Mouse (Mus musculus): ENCODE results near the gene Fam166a. TPM values are rescaled to one million over a fixed set of nuclear protein-coding genes. Genes with fewer than 3 reads are reported as not detected.

Fam166a gene
- total RNA-seq, 2 experiments from 2014 or later: 0.59 TPM; not detected in 1

DNA sequence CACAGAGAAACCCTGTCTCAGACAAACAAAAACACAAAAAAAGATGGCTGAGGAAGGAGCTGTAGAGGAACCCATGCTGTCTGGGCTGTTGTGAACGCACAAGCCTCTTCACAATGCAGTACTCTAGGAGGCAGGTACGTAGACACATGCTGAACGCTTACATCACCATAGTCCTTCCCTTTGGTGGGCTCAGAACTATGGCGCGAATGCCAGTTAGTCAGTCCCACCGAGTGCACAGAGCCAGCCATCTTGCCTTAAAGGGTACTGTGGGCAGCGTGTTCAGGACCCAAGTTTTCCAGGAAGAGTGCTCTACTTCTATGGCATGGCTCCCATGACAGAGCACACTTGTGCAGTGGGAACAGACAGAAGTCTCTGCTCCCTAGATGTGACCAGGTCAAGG, 34.0 kb upstream of the Fam166a start:
- DNase-seq (ENCODE audit: extremely low spot score in 1 of 2, low spot score in 1 of 2): no peak

DNA sequence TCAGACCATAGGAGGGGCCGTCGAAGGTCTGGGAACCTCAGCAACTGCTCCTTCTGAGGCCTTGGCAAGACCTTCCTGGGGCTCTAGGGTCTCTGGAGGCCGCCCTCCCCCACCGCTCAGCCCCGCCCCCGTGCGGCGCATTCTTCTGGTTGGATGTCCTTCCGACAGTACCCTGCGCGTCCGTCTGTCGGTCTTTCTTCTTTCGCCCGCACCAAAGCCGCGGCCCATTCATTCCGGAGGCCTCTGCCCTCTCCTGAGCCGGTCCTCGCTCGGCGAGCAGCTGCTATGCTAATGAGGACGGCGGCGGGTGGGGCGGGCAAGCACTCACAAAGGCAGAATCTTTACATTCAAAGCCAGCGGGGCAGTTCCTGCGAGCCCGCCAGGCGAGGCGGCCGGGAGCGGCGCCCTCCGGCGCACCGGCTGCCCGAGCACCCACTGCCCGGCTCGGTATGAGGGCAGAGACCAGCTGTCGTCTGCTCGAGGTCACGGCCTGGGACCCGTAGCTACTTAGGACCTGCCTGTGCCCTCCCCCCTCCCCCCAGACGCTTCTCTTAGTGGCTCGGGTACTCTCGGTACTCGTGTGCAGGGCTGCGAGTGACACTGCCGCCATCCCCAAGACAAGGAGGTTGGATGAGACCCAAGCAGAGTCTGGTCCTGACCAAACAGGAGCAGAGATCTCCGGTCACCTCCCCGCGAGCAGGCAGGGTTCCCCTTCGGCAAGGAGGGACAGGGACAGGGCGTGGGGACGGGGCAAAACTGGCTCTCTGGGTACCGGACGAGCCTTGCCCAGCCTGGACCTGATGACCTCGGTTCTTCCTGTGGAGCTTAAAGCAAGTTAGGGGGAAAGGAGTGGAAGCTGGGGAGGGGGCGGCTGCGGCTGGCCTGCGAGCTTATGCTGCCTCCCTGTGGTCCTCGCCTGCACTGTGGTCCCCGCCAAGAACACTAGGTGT, 32.6 kb upstream of the Fam166a start:
- no peak for DNase-seq (ENCODE audit: extremely low spot score in 1 of 2, low spot score in 1 of 2)

DNA sequence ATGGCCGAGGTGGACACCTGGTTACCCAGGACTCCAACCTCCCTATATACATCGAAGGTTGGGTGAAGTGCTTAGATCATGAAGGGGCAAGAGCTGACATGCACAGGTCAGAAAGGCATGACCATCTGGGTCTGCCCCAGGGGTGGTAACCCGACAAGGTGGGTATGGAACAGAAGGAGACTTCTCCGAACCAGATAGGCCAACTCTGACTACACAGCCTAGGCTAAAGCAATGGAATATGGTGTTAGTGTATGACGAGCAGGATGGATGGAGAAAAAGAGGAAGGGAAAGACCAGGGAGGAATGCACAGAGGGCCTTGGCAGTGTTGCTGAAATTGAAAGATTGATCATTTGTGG, 32.0 kb upstream of the Fam166a start:
- DNase-seq (ENCODE audit: extremely low spot score in 1 of 2, low spot score in 1 of 2): no peak

DNA sequence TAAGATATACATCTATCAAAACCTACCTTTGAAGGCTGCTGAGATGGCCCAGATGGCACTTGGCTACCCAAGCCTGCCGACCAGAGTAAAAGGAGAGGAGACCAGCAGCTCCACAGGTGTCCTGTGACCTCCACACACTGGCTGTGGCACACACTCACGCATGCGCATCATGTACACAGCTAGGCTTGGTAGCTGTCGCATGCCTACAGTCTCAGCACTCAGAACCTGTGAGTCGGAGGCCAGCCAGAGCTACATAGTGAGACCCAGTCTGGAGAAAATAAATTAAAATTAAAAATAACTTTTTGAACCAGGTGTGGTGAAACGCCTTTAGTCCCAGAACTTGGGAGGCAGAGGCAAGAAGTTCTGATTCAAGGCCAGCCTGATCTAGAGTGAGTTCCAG, 30.7 kb upstream of the Fam166a start:
- DNase-seq (ENCODE audit: extremely low spot score in 1 of 2, low spot score in 1 of 2): no peak

DNA sequence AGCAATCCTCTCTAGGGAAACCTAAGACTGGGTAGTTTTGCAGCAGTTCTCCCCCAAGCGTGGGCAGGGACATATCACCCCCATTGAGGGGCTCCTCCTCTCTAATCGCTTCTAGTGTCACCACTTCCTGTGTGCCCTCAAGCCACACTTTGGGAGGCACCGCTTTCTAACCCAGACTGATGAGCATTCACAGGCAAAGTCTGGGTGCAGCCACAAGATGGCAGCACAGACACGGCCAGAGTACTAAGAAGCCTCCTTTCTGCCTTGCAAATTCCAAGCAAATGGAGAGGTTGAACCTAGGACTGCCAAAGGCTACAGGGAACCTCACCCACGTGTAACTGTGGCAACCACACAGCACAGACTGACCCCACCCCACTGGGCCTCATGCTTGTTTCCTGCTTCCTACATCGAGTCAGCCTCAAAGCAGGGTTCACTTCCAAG, 25.2 kb upstream of the Fam166a start:
- peak; percentile 56 to 82 for DNase-seq (ENCODE audit: extremely low spot score in 1 of 2, low spot score in 1 of 2)

DNA sequence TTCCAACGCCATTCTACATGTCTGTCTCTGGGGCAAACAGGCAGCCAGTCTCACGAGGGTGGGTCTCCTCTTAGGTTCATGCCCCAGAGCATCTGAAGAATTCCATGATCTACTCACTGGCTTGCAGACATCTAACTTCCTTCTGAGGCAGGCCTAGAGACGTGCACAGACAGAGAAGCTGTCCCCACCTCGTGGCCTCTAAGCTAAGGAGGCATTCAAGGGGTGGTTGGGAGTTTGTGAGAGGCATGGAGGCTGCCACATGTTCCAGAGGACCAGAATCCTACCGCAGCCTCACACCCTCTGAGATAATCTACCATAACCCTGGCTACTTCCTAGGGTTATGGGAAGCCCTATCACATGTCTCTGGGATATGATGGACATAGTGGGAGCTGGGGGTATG, 24.5 kb upstream of the Fam166a start:
- no peak for DNase-seq (ENCODE audit: extremely low spot score in 1 of 2, low spot score in 1 of 2)

DNA sequence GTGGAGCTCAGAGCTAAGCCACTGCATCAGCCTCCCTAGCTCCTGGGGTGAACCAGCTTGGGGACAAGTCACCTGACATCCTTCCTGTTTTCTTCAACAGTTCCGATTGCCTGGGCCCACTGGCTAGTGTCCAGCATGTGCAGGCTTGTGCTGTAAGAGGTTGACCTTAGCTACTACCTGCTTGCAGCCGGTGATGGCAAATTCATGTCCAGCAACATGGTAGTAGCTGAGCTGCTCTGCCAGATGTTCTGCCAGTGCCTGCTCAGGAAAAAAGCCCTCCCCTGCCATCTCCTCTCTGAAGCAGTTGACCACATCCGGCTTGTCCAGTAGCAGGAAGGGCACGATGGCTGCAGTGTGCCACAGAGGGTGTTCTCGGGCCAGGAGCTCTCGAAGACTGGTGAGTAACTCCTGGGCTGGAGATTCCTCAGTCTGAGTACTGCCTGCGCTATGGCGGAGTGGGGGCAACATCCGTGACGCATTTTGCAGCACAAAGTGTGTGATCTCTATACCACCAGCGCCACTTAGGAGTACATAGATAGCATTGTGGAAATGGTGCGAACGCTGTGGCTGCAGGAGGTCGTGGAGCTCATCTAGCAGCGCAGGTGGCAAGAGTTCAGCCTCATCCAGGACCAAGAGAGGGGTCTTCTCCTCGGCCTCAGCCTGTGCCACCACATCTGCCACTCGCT, 23.9 kb upstream of the Fam166a start:
- DNase-seq (ENCODE audit: extremely low spot score in 1 of 2, low spot score in 1 of 2): no peak

DNA sequence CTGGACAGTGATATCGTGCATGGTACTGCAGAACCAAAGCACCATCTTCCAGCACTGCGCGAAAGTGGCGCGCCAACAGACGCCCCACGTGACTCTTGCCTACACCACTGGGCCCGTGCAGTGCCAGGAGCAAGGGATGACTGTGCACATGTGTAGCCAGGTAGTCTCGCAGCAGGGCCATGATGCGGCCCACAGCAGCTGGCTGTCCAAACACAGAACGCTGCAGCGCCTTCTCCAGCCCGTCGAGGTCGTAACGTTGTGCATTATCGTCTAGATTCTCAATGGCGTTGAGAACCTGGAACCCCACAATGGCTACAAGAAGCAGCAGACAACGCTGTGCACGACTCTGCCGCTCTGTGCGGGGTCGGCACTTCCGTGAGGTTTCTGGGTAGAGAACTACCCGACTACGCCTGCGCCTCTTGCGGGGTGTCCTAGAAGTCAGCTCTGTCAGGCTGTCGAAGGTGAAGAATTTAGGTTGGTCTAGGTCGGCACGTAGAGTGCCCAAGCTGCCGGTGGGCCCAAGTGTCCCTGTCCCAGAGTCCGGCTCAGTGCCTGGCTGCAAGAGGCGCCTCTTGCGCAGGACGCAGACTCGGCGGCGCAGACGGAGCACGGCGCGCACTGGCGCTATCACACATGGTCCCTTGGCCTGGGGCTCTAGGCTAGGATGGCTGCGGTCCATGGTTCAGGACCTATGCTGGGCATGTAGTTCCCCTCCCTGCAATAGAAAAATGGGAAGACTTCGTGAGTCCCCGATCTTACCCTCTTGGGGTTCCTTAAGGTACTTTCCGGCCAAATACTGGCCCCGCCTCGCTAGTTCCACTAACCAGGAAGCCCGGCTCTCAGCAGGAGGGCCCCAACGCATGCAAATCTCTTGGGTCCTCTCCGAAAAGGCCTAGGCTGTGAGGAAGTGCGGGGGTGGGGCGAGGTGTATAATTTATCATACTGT, 23.1 kb upstream of the Fam166a start:
- no peak for DNase-seq (ENCODE audit: extremely low spot score in 1 of 2, low spot score in 1 of 2)

DNA sequence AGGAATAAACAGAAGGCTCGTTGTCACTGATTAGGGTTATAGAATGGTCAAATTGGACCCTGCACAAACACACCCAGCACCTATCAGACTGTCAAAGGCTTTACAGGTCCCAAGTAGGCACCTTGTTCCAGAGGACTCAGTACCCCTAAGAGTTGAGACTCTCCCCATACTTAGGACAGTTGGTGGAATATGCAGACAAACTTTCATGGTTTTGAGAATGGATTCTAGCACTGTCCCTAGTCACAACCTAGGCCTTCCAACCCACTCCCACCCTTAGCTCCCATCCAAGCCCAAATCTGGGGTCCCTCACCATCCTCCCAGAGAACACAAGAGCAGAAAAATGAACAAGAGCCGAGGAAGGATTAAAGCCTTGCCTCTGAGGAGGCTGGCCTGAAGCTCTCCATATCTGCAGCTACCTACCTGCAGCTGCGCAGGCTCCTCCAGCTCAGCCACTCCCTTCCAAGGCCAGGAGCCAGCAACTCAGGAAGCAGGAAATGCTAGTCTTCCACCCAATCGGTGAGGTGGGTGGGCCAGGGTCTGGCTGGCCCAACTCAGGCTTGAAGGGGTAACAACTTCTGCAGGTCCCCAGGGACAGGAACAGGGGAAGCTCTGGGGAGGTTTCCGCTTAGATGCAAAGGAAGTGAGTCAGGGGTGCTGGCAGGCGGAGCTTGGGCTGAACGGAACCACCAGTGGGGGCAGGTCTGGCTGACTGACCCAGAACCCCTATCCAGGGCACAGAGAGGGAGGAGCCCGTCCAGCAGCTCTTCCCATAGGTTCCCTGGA, 22.2 kb upstream of the Fam166a start, which contains the start of gene Tor4a:
Tor4a (minus strand) TSS at position 715 of the 783 bp plus-strand sequence.
- no peak for DNase-seq (ENCODE audit: extremely low spot score in 1 of 2, low spot score in 1 of 2)

DNA sequence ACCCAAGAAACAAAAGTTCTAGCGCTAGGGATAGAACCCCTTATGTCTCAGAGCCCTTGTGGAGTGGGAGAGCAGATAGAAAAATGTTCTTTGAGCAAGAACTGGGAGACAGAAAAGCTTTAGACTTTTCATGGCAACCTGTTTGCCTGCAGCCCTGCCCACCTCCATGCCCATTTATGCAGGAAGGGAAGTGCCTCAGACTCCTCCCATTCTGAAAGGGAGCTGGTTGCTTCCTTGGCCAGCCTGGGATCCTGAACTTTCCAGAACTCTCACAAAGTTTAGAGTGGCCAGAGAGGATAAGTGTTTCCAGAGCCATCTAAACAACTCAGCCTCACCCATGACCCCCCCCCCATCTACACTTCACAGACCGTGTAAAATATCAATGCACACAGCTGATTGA, 21.4 kb upstream of the Fam166a start:
- no peak for DNase-seq (ENCODE audit: extremely low spot score in 1 of 2, low spot score in 1 of 2)

DNA sequence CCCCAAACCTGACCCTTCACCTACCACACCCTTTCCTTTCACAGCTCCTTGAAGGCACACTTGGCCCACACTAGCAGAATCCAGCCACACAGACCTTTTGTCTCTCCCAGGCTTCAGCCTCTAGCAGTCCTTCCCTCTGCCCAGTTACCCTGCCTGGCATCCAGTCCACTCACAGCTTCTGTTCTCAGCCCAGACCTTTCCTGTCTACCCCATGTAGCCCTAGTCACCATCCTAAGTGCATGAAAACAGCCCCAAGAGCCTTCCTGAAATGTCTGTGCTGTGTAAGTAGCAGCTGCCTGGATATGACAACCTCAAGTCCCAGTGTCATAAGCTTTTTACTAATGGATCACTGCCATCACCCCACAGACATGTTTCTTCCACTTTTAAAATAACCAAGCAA, 20.6 kb upstream of the Fam166a start:
- DNase-seq (ENCODE audit: extremely low spot score in 1 of 2, low spot score in 1 of 2): no peak

DNA sequence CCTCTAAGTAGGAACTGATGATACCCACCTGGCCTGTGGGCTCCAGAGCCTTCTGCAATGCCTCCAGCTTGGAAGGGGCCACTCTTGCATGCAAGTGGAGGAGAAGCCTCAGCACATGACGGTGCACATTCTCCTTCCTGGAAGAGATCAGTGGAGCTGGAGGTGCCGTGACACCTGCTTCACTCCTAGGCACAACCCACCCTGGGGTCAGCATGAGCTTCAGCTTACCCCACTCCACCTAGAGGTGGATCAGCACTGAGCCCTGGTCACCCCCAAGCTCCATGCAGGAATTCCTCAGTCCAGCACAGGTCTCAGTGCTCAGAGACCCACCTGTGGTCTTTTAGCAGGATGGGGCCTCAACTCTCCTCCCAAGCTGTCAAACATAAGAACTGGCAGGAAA, 17.9 kb upstream of the Fam166a start:
- DNase-seq (ENCODE audit: extremely low spot score in 1 of 2, low spot score in 1 of 2): no peak

DNA sequence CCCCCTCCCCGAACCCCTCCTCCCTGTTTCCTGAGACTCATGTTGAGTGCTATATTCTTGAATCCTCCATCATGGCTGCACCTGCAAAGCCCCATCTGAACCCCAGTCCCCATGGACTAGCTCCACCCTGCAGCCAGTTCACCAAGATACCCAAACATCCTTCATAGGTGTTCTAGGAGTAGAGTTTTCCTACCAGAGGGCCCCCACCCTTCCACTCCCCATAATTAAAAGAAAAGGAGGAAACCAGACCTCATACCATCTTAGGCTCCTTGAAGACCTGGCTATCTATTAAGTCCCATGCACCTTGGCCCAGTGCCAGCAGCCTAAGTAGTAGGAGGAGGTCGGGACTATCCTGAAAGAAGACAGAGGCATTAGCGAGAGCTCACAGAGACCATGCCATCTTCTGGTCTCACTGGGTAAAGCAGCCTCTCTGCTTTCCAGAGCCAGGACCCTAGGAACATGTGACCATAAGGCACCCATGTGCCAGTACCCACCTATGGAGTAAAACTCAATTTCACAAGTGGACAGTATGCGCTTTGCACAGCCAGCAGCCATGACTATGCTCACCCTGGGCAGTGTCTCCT, 14.8 kb upstream of the Fam166a start:
- no peak for DNase-seq (ENCODE audit: extremely low spot score in 1 of 2, low spot score in 1 of 2)

DNA sequence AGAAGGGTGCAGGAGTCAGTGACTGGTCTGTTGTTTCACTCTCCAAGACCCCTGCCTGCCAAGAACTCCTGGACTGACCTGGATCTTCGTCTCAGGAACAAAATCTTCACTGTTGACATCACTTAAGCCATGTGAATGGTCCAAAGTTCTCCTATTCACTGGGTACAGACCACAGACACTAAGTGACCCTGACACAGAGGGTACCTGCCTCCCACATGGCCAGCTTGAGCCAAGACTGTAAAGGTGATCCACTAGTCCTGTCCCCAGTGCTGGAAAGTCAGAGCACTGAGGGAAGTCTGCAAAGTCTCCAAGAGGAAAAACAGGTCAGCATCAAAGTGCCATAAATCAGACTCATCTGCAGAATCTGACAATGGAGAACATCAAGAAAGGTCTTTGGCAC, 11.0 kb upstream of the Fam166a start:
- no peak for DNase-seq (ENCODE audit: extremely low spot score in 1 of 2, low spot score in 1 of 2)

DNA sequence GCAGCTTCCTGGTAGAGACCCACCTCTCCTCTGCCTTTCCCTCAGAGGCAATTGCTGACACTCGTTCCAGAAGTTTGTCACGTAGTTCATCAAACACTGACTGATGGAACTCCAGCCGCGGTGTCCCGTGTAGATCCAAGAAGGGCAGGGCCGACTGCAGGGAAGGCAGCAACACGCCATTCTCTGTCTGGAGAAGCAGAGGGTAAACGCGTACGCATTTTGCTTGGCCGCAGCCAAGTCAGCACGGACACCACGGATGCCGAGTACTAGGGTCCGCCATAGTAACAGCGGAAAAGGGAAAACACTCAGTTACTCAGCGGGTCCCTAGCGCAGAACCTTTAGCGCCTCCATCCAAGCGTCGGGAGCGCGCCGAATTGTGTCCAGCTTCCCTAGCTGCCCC, 7.9 kb upstream of the Fam166a start:
- DNase-seq (ENCODE audit: extremely low spot score in 1 of 2, low spot score in 1 of 2): peak in 1 of 2 experiments; percentile 16

DNA sequence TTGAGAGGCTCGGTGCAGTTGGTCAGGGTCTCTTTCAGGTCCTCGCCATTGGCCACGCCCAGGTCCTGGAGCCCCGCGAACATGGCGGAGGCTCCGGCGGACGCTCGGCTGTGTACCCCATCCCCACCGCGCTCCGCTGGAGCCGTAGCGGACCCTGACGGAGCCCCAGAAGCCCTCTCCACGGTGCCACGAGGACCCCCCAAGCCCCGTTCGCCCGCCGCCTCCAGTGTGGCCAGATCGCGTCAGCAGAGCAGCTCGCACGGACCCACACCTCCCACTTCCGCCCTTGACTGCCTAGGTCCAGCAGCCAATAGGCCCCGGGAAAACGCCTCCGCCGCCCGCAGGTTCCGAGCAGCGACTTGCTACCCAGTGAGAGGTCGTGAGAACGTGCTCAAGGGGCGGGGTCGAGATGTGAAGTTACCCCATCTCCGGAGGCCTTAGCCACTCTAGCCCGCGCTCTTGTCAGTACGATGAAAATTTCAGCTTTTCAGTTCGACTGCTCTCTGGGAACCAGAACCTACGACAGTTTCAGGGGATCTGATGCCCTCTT, 7.3 kb upstream of the Fam166a start, which contains the start of gene Nelfb:
Nelfb (minus strand) TSS at position 369 of the 550 bp plus-strand sequence.
- peak; percentile 77 to 84 for DNase-seq (ENCODE audit: extremely low spot score in 1 of 2, low spot score in 1 of 2)

DNA sequence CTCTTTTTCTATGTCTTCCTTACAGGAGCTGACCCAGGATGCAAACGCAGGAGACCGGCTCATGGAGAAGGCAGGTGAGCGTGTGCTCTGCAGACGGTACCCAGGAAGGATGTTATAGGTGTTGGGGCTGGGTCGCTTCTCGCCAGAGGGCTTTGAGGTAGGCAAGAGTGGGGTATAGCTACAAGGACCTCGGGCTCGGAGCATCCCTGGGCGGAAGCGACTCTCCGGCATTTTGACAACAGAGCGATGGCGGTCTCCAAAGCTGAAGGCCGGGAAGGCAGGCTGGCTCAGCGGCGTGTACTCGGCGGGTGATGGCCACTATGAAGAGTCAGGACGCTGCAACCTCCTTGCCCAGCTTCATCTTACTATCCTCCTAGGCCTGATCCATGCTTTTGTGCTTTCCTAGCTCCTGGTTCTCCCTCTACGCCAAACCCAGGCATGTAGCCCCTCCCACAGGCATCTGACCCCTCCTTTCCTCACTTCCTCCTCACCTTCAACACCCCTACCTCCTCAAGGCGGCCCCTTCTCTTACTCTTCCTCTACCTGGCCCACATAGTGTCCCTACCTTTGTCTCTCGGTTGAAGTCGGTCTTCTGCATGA, 5.2 kb upstream of the Fam166a start:
- DNase-seq (ENCODE audit: extremely low spot score in 1 of 2, low spot score in 1 of 2): no peak

DNA sequence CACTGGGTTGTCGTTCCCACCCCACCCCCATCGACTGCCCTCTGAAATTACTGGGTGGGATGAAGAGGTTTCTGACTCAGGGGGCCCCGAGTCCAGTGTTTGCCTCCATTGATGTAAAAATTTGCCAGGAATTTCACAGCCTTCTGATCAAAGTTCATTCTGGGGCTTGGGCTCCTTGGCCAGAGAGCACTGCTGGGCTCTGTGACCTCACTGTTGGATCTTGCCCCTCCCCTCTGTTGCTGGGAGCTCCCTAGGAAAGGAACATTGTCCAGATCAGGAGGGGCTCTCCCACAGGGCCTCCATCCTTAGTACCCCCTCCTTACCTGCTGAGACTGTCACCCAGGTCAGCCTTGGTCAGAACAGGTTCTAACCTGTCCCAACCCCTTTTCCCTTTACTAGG, 4.1 kb upstream of the Fam166a start, which contains the start of gene Stpg3:
Stpg3 (minus strand) TSS at position 194 of the 400 bp plus-strand sequence.
- DNase-seq (ENCODE audit: extremely low spot score in 1 of 2, low spot score in 1 of 2): no peak

DNA sequence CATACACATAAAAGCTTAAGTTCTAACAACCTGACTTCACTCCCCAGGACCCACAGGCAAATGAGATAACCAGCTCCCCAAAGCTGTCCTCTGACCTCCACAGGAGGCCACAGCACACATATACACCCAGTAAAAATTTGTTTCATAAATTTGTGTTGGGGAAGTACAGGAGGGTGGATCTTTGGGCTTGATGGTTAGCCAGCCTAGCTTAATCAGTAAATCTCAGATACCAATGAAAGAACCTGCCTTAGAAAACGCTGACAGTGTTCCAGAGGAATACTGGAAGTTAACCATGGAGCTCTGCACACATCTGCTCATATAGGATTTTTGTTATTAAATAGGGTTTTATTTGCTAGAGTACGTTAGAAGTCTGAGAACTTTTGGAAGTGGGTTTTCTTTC, 879 bp upstream of the Fam166a start:
- DNase-seq (ENCODE audit: extremely low spot score in 1 of 2, low spot score in 1 of 2): no peak

Data from layer of hippocampus, postnatal 25 days (tissue).